Mouse (Mus musculus): ENCODE results near the gene Nfatc2.

- TF ChIP-seq FOSL1 (IDR thresholded peaks at IDR 0.05; ENCODE audit: insufficient read depth, low read length, poor library complexity, severe bottlenecking) (no peak), MAX (IDR thresholded peaks at IDR 0.05) (no peak), CTCF (IDR thresholded peaks at IDR 0.05; ENCODE audit: control insufficient read depth, insufficient read depth, insufficient read length) (no peak), MYOG (IDR thresholded peaks at IDR 0.05; ENCODE audit: control insufficient read depth, extremely low read depth, insufficient read length) (no peak), USF1 (IDR thresholded peaks at IDR 0.05; ENCODE audit: low read depth) (no peak), MYOD1 (IDR thresholded peaks at IDR 0.05; ENCODE audit: control insufficient read depth, insufficient read length, low read depth) (no peak), CEBPB (IDR thresholded peaks at IDR 0.05; ENCODE audit: low read depth) (no peak)
Measured at GRCm38 (mm10) chr2:168539594-168540222, 61.7 kb downstream of the Nfatc2 start.

Data from C2C12 (cell line).